Mouse (Mus musculus) frontal cortex, adult 2 months (tissue): Measurements from ENCODE around the gene Efhc1. TPM values are rescaled to one million over a fixed set of nuclear protein-coding genes. Genes with fewer than 3 reads are reported as not detected.
"Not testable (repeated sequence)": the region's sequence is repeated elsewhere in the genome, so short reads cannot be mapped to it uniquely, and the experiment has no call there.

Experiments
- DNase-seq, 2 experiments: peaks; one replicate each; pipeline ENCODE4 v3.0.0; 2022; ENCODE audit warnings: low spot score in 1 of 2; ENCODE audit errors: extremely low spot score in 1 of 2
- polyA plus RNA-seq: library from polyadenylated mRNA; depleted of rRNA; stranded (reverse); fragments of >200 nt; gene quantifications from 2 replicates; pipeline ENCODE4 v1.2.3, GENCODE M21; 2012; rRNA removed

Efhc1 gene
- 1.7 and 1.8 TPM in 2 replicates for polyA plus RNA-seq

DNA sequence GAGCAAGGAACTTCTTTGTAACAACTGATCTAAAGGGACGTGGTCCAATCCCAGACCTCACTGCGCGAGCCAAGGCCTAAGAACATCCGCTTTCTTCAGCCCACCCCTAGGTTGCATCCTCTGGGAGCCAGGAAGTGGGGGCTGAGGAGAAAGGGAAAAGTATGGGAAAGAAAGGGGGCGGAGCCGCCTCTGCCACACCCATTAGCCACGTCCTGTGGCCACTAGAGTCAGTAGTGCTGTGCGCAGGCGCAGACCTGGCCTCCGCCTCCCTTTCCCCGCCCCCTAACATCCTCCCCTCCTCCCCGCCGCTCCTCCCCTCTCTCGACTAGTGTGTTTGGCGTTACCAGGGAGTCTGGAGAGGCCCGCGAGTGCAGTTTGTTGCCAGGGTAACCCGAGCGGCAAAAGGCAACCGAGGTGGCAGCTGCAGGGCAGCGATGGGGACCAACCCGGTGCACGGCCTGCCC is at the start of gene Efhc1:
Efhc1 (plus strand) TSS at position 327 of the 464 bp plus-strand sequence.
- peak; percentile 91 to 95 for DNase-seq

DNA sequence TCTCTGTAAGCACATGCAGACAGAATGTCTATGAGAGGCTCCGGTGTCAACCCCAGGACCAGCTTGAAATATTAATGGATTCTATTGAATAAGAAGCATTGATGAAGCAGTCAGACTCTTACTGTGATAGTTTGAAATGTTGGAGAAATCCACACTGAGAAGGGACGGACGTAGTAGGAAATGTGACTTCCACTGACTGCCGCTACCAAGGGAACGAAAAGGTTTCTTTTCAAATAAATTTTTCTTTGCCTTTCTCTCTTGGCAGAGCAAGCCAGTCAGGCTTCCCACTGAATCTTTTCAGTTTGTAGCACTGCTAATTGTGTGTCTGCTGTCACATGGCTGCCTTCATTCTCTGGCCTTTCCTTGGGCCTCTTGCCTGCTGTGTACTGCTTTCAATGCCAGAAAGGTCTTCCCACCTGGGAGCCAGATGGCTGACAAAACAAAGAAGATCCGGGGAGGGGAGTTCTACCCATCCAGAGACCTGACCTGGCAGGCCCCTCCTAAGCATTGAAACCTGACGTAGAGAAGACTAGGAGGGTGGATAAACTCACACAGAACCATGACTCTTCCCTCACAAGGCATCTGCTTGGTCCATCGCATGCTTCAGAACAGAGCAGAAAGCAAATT is 45.8 kb upstream of the Efhc1 start:
- DNase-seq: peak; percentile 69 to 72

DNA sequence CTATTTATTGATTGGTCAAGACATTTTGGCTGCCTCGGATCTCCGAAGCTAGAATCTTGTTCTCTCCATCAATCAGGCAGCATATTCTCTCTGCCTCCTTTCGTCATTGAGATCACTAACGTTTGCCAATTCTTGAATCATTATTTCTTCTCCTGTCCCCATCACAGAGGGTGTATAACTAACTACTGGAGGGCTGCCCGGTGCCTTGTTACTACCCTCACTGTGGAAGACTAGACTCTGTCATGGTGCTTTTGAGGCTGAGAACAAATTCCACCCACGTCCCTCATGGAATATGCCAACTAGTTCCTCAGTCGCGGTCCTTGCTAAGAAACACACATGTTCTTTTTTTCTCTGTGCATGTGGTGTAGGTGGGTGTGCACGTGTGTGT is 45.3 kb upstream of the Efhc1 start:
- DNase-seq: peak; percentile 86 to 90

DNA sequence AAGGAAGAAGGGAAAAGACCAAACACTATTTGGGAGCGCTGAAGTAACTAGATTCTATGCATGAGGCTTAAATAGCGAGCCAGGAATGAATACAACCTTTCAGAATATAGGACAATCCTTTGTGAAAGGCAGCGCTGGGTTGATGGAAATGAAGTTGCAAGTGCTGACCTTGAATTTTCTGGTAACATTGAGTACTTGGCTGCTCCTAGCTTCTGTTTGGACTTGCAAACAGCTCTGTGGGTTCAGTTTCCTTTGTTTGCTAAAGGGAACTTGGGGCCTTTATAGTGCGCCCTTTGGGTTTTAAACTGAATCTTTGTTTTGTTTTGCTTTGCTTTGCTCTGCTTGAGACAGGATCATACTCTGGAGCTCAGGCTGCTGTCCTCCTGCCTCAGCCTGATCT is 42.9 kb upstream of the Efhc1 start:
- no peak for DNase-seq

DNA sequence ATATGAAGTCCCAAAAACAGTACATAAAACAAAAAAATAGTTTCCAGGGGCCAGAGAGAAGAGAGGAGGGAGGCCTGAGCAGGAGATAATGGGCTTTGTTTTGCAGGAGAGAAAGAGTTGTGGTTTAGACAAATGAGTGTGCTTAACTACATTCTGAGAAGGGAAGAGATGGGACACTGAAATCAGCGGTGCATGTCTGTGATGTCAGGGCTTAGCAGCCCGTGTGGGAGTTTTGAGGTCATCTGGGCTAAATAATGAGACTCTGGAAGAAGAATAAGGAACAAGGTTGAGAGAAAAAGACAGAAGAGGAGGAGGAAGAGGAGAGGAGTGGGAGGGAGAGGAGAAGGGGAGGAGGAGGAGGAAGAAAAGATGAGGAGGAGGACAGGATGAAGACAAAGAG is 39.3 kb upstream of the Efhc1 start:
- no peak for DNase-seq

DNA sequence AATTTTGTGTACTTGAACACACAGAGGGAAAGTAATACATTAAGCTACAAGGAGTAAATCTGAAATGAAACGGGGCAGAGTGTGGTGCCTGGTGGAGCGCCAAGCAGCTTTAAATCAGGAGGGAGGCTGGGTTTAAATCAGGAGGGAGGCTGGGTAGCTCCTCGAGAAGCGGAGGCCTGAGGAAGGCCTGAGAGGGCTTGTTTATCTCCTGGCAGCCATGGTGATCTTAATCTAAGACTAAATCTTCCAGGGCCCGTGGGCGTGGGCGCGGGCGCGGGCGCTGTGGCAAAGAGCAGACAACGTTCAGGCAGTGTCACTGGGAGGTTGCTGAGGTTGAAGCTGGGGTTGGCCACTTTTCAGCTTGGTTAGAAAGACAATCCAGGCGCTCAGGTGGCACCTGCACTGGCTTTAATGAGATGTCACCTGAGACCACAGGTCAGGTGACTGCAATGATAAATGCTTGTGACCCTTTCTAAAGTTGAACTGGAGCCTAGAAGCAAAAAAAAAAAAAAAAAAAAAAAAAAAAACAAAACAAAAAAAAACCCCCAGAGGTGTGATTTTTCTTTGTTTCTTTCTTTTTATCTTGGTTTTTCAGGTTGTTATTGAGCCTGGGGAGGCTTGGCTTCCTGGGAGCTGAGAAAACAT is 38.8 kb upstream of the Efhc1 start:
- DNase-seq: no peak

DNA sequence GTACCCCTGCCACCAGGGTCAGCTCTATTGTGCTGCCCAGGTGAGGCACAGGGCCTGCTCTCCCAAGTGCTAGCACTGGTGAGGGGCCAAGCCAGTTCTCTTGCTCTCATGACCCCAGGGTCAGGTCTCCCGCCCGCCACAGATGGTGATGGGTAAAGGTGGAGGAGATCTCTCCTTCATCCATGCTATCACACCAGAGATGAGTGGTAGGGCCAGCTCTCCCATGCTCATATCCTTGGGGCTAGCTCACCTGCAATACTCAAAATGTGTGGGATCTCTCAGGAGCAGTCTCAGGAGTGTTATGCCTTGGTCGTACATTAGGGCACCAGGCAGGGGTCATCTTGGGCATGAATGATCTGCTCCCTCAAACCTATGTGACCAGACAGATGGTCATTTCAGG is 36.7 kb upstream of the Efhc1 start:
- no peak for DNase-seq

DNA sequence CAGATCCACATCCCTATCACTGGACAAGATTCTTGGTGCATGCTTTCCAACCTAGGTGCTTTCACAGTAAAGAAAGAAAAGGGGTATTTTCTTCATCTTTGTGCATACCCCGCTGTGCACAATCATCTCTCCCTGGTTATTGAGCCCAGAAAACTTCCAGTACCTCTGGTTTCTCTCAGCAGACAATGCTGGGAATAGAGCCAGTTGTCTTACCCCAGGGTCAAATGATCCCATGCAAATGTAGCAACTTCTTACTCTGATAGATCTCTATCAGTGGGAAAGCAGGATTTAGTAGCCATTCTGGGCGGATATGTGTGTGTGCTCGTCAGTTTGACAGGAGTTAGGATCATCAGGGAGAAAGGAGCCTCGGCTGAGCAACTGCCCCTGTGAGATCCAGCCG is 35.8 kb upstream of the Efhc1 start:
- DNase-seq: no peak

DNA sequence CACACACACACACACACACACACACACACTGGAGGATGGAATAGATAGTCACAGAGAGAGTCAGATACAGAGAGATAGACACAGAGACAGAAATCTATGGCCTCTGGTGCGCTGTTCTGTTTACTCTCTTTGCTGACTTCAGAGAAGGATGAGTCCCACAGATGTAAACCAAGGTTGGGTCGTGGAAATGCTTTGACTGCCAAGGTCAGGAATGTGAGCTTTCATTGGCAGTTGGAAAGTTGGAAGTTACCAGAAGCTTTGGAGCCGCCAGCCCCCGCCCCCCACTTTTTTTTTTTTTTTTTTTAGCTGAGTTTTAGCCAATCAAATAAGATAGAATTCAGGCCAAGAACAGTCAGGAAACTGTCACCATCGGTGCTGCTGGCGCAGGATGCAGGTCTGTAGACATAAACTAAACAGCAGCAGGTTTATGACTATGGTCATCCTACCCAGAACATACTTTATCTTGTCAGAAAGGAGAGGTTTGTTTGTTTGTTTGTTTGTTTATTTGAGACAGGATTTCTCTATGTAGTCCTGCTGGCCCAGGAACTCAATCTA is 33.9 kb upstream of the Efhc1 start:
- no peak for DNase-seq

DNA sequence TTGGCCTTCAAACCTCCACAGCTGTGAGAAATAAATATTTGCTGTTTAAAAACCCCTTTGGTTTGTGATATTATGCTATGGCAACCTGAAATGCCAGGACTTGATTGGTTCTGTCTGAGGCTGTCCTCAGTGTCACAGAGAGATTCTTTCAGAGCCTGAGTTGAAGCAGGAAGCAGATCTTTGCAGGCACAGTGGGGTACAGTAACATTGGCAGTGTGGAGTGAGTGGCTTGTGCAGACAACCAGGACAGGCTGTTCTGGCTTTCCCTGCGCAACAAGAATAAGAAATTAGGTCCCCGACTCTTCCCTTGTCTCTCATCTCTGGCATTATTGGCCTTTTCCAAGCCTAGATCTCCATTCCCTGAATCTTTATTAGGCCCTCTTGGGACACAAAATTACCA is 31.7 kb upstream of the Efhc1 start:
- no peak for DNase-seq

DNA sequence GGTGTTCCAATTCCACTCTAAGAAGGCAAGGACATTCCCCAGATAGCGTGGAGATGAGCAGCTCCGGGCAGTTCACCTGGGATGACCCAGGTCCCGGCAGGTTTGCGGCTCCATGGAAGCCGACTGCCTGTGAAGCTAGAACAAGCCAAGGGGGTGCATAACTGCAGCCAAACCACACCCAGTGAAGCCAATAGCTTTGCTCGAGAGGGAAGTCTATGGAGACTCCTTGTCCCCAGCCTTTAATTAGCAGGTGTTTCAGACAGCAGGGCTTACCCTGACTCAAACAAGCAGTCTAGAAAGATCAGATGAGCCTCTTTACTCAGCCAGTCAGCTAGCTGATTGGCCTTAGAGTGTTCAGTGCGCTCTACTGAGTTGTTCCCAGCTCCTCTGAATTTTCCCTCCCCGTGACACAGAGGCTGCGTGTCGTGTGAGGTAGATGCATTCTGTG is 30.3 kb upstream of the Efhc1 start:
- no peak for DNase-seq

DNA sequence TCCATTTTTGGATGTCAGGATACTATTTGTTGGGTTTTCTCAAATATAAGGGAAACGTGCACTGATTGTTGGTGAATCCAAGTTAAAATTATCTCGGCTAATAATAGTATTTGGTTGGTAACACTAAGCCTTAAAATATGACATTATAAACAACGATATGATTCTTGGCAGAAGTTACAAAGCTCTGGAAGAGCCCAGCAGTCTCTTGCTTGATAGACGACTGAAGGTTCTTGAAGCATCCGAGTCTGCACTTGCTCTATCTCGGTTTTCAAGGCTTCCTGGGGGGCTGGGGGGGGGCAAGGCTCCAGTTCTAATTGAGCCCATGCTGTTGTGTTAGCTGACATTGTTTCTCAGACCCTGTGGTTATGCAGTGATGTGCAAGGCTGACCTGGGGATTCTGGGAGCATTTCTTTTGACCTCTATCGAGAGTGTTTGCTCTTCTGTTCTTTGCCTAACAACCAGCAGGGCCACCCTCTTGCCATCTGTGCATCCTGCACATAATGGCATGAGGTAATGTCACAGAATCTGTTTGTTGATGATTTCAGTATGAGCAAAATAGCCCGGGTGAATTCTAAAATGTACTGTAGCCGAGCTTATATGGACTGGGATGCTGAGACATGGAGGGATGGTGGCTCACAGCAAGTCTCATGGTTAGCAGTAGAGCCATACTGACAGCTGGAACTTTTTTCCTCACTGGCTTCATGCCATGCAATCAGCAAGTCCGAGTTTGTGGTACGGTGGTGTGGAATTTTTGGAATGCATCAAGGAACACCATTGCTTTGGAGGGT is 28.6 kb upstream of the Efhc1 start:
- peak in 1 of 2 experiments; percentile 52 for DNase-seq

DNA sequence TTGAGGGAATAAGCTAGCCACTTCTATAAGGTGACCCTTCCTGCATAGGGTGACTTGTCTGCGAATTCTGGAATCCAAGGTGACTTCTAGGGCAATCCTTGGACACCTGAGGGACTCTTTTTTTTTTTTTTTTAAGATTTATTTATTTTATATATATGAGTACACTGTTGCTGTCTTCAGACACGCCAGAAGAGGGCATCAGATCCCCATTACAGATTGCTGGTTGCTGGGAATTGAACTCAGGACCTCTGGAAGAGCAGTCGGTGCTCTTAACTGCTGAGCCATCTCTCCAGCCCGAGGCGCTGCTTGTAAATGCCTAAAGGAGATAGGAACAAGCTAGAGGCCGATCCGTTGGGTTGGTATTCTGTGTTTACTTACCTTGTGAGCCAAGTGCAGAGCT is 26.1 kb upstream of the Efhc1 start:
- DNase-seq: not testable (repeated sequence)

DNA sequence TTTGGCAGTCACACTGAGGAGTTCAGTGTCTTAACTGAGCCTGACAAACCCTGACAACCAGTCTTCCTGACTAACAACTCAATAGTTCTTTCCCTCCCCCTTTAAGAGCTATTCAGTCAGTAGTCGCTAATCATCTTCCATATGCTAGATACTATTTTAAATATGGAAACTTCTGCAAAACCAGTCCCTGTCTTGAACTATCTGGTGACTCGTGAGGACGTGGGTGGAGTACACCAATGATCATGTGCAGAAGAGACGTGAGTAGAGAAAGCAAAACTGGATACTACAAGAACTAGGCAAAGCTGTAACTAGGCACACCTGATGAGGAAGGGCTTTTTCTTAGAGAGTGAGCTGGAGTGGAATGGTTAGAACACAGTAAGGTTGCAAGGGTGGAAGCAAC is 25.5 kb upstream of the Efhc1 start:
- DNase-seq: no peak

DNA sequence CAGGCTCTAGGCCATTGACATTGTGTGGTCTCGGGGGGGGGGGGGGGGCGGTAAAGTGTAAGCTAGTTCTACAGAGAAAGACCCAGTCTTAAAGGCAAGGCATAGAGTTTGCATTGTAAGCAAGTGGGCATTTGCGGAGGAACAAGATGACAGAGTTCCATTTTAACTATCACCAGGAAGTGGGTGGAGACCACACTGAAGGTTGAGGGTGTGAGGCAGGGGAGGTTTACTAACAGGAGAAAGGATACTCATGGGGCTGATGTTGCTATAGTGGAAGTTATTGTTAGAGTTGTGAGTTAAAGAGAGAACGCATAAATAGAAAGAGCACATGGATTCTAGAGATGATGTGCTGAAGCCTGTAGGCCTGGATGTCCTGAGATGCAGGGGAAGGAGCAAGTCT is 25.1 kb upstream of the Efhc1 start:
- no peak for DNase-seq

DNA sequence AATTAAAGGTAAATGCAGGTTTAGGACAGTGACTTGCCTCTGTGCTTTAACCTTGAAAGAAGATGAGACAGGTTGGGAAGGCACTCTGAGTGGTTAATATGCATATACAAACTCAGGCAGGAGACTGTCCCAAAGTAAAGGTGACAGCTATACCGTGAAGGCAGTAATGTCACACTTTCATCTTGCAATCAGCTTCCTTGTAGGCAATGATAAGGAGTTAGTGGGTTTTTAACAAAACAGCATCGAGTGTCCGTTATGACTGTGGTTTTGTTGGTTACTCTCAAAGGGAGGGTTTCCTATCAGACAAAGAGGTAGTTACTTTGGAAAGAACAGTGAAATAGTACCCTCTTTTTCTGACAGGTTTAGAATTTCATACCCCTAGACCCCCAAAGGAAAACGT is 22.9 kb upstream of the Efhc1 start:
- no peak for DNase-seq

DNA sequence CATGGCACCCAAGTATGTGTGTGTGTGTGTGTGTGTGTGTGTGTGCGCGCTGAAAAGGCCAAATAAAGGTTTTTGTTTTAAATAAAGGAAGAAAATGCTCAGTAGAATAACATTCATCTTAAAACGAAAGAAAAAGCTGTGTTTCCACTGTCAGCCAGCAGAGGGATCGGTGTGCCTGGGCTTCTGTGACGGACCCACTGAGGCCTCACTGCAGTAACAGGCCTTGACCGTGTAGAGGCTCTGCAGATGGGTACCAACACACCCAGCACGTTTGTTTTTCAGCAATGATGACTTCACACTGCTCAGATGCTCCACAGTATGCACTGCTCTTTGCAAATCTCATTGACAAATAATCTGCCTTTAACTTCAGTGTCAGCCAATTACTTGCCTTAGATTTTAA is 18.0 kb upstream of the Efhc1 start:
- peak; percentile 62 to 87 for DNase-seq

DNA sequence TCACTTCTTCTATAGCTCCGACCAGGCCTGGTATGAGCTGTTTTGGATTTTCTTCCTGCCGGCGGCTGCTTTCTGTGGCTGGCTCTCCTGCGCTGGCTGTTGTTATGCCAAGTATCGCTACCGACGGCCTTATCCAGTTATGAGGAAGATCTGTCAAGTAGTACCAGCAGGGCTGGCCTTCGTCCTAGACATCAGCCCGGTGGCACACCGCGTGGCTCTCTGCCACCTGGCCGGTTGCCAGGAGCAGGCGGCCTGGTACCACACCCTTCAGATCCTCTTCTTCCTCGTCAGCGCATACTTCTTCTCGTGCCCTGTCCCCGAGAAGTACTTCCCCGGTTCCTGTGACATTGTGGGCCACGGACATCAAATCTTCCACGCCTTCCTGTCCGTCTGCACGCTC is 16.3 kb upstream of the Efhc1 start:
- peak in 1 of 2 experiments; percentile 11 for DNase-seq

DNA sequence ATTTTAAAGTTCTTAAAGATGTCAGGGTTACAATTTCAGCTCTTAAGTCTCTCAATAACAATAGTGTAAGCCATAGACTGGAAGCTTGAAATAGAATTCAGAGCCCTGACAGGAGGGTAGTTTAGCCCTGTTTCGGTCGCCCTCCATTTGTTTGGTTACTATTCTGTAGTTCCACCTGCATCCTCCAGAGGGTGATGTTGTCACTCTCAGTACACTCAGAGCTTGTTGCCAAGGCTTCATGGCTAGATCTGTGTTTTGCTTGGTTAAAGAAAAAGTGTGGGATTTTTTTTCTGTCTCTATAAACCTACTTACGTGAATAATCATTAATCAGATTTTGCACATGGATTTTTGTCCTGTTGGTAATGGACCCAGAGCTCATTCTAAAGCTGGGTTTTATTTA is 12.4 kb upstream of the Efhc1 start:
- DNase-seq: peak in 1 of 2 experiments; percentile 83

DNA sequence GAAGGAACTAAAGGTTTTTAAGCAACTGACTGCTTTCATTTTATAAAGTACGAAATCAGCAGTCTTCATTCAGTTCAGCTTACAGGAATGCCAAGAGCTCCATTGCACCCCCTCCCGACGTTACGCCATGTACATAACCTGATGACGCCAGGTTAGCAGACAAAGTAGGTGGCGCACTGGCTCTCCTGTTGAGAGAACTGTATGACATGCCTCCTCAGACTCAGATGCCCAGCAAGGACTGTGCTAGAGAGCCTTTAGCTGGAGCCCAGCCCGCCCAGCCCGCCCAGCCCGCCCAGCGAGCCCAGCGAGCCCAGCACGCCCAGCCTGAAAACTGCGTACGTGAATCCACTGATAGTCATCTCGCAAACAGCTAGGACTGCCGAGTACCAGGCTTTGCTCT is 11.3 kb upstream of the Efhc1 start:
- peak in 1 of 2 experiments; percentile 11 for DNase-seq

DNA sequence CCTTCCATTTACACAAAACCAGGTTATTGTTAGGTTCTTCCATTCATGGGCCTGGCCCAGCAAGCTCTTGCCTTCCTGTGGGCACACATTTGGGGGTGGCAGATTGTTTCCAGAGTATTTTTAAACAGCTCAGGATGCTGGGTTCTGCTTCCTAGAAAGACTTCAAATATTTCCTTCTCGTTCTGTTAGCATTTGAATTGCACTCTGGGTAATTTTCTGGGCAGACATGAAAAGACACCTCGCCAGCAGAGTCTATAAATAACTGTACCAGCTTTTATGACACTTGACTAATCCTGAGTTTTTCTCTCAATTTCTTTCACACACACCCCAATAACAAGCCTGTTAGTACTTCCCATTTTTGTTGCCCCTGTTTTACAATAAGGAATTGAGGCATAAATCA is 10.1 kb upstream of the Efhc1 start:
- peak in 1 of 2 experiments; percentile 27 for DNase-seq
